Mouse (Mus musculus) spleen, adult 18-20 months (tissue): ENCODE results near the gene Sell.
"Not testable (repeated sequence)": the region's sequence is repeated elsewhere in the genome, so short reads cannot be mapped to it uniquely, and the experiment has no call there.

Experiments used
- DNase-seq, 2 experiments: peaks; one replicate each; pipeline ENCODE4 v3.0.0; 2022; ENCODE audit warnings: mixed read lengths in 2 of 2

Sell gene

DNA sequence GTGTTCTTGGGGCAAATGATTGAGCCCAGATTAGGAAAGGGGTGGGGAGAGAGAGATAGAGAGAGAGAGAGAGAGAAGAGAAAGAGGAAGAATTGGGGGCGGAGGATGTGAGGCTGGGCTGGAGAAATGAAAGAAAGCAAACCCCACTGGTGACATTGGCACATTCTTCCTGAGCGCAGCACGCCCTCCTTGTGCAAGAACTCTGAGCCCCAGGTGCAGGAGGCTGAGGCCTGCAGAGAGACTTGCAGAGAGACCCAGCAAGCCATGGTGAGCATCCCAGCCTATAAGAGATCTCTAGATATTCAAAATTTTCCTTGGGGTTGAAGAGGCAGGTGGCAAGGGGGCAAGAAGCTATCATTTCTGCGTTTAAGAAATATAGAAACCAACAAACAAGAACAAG lies at the start of gene Sell:
Sell (plus strand) TSS at position 58 of the 400 bp plus-strand sequence.
- peak; percentile 68 to 72 for DNase-seq

DNA sequence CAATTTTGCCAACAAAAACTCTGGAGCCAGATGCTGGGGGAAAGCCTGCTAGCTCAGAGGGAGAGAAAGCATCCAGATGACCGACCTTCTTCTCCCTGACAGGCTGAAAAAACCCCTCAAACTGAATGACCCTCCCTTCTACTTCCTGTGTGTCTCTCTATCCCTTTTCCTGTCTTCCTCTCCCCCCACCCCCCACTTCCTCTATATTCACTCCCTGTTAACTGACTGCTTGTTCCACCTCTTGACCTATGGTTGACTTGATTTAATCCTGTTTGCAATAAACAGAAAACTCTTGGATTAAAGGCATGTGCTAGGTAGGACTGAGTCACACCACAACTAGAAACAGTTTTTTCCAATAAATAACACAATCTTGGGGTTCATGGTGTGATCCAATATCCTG lies 47.2 kb upstream of the Sell start:
- no peak for DNase-seq

- no peak for DNase-seq
Observed at GRCm38 (mm10) chr1:164018221-164018896, 43.4 kb upstream of the Sell start.

- DNase-seq: no peak
Observed at GRCm38 (mm10) chr1:164019789-164020188, 42.0 kb upstream of the Sell start.

GRCm38 (mm10) chr1:164020746-164021145 lies 41.0 kb upstream of the Sell start:
- DNase-seq: not testable (repeated sequence)

DNA sequence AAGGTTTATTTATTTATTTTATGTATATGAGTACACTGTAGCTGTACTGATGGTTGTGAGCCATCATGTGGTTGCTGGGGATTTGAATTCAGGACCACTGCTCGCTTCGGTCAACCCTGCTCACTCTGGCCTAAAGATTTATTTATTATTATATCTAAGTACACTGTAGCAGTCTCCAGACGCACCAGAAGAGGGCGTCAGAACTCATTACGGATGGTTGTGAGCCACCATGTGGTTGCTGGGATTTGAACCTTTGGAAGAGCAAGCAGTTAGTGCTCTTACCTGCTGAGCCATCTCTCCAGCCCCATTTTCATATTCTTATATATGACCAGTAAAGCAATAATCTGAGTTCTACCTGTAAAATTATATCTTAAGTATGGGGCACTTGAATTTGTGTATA lies 39.7 kb upstream of the Sell start:
- DNase-seq: not testable (repeated sequence)

GRCm38 (mm10) chr1:164025685-164026084 lies 36.1 kb upstream of the Sell start:
- DNase-seq: no peak

DNA sequence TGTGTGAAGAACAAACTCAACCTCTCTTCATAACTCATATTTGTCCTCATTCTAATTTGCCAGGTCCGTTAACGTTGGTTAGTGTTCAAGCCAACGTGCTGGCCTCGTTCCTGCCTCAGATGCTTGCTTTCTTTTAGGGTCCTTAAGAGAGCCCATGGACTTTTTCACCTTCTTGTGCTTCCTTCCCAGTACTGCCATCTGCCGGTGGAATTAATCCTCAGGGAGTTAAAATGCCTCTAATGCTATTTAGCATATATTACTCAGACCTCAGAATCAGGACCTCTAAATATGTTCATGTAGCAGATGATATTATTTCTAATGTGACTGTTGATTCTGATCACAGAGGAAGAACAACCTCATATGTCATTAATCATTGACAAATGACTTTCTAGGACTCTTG lies 34.4 kb upstream of the Sell start:
- DNase-seq: peak in 1 of 2 experiments; percentile 32

- DNase-seq: no peak
Observed at GRCm38 (mm10) chr1:164040385-164041135, 21.2 kb upstream of the Sell start.

DNA sequence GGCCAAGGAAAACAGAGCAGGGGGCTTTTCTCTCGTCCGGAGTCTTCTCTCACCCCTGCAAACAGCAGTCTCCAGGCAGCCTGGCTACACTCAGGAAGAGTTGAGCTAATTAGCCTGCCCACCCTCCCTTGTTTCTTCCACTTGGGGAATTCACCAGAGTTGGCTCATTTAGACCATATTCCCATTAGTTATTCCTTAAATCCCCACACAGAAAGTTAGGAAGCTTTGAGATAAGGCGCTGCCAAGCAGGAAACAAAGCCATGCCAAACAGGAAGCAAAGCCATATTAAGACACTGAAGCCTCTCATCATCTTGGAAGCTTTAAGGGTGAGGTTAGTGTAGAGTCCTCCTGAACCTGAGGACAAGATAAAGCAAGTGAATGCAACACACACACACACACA lies 18.2 kb upstream of the Sell start:
- DNase-seq: no peak

- no peak for DNase-seq
Observed at GRCm38 (mm10) chr1:164047934-164048333, 13.8 kb upstream of the Sell start, which contains the start of gene Sele. Gene Sele (plus strand): TSS chr1:164048234.

- no peak for DNase-seq
Observed at GRCm38 (mm10) chr1:164053561-164053960, 8.2 kb upstream of the Sell start.

DNA sequence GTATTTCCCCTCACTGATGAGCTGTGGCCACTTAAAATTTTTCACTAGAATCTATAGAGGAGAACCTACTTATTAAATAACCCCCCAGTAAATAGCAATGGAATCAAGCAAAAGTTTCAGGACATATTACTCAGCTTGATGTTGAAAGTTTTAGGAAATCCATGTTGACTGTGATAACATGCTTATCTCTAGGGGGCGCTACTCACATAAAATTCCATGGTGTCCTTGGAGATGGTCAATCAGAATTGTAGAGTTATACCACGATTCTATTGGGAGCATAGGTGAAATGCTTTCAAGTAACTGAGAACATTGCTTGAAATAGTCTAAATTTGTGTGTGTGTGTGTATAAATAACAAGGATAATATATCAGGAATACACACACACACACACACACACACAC lies 7.0 kb upstream of the Sell start:
- no peak for DNase-seq

- no peak for DNase-seq
Observed at GRCm38 (mm10) chr1:164060071-164060470, 1.7 kb upstream of the Sell start.

GRCm38 (mm10) chr1:164061278-164061677 lies 504 bp upstream of the Sell start:
- no peak for DNase-seq

DNA sequence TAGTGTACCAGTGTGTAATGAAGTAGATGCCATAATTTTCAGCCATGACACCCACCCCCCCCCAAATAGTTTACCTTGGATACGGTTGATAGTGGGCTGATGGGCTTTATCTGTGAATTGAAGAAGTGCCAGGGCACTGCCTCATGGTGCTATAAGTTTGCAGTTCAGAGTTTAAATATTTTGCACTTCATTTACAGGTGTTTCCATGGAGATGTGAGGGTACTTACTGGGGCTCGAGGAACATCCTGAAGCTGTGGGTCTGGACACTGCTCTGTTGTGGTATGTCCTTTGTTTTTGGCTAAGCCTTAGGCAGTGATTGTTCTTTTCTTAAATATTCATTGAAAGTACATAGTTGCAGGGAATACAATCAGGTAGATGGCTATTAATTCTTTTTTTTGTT lies 1.1 kb downstream of the Sell start:
- DNase-seq: no peak

- no peak for DNase-seq
Observed at GRCm38 (mm10) chr1:164063745-164064144, 2.0 kb downstream of the Sell start.

- DNase-seq: no peak
Observed at GRCm38 (mm10) chr1:164069261-164069660, 7.5 kb downstream of the Sell start.

DNA sequence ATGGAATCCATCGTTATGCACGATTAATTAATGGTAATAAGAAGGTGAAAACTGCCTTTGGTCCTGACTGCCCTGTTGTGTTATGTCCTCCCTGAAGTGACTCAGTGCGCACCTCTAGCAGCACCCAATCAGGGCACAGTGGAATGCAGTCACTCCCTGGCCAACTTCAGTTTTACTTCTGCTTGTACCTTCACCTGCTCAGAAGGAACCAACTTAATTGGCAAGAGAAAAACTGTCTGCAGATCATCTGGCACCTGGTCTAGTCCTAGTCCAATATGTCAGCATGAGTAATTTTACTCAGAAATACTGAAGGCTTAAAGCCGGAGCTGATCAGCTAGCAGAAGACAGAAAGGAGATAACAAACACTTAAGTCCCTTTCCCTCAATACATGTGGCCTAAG lies 8.7 kb downstream of the Sell start:
- no peak for DNase-seq

DNA sequence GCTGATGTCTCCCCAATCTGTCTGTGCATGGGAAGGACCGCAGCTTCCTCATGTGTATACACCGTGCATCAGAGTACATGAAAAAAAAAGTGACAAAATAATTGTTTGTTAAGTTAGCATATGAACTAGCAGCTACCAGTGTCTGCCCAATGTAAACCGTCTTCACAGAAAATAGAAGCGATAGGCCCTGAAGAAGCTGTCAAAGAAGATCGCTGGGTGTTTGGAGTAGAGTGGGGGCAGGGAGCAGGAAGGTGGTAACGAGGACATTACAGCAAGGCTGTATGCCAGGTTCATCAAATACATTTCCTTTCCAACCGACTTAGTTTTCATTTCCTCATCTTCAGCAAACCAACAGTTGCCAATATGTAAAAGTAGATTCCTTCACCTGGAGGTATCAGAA lies 9.3 kb downstream of the Sell start:
- peak in 1 of 2 experiments; percentile 45 for DNase-seq

- no peak for DNase-seq
Observed at GRCm38 (mm10) chr1:164072001-164072400, 10.2 kb downstream of the Sell start.

- no peak for DNase-seq
Observed at GRCm38 (mm10) chr1:164073091-164073490, 11.3 kb downstream of the Sell start.

DNA sequence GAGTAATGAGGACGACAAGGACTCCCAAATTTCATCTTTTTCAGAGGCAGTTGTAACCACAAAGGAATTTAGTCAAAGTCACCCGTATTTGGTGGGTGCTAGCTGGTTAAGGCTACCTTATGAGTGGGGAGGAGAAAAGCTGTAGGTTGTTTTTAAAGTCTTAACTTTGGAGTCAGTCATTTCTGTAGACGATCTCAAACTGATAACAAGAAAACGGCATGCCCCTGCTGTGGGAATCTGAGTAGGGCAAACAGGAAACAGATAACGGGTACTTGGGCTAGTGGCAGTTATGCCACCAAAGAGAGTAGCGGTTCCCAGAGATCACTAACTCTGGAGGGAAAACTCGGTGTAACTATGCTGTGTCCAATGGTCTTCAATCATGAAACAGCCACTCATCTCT lies 12.0 kb downstream of the Sell start:
- DNase-seq: no peak

- no peak for DNase-seq
Observed at GRCm38 (mm10) chr1:164074606-164075140, 12.9 kb downstream of the Sell start.
